Mouse (Mus musculus): ENCODE measurements at regions not wholly inside any gene's neighbourhood (a gene's known extent, or its start where the extent isn't known, plus 50 kb on each side); places are given as distances from the start of the nearest gene placed in this dataset.

GRCm38 (mm10) chr3:40058281-40058680 is 472.8 kb upstream of the Intu start:
- in situ Hi-C loops (cut with MboI; ENCODE audit: low pct_unique_long_range_greater_than_20kb in 1 of 2, low sequenced_read_pairs in 2 of 2, unreplicated experiment in 1 of 2): no loop called here

GRCm38 (mm10) chr3:40058719-40059420 is 472.2 kb upstream of the Intu start:
- in situ Hi-C loops (cut with MboI; ENCODE audit: low pct_unique_long_range_greater_than_20kb in 1 of 2, low sequenced_read_pairs in 2 of 2, unreplicated experiment in 1 of 2): no loop called here

- in situ Hi-C loops (cut with MboI; ENCODE audit: low pct_unique_long_range_greater_than_20kb in 1 of 2, low sequenced_read_pairs in 2 of 2, unreplicated experiment in 1 of 2): no loop called here
Measured at GRCm38 (mm10) chr3:40070137-40070667, 460.9 kb upstream of the Intu start.

- in situ Hi-C loops (cut with MboI; ENCODE audit: low pct_unique_long_range_greater_than_20kb in 1 of 2, low sequenced_read_pairs in 2 of 2, unreplicated experiment in 1 of 2): no loop called here
Measured at GRCm38 (mm10) chr3:40076824-40077223, 454.3 kb upstream of the Intu start.

- in situ Hi-C loops (cut with MboI; ENCODE audit: low pct_unique_long_range_greater_than_20kb in 1 of 2, low sequenced_read_pairs in 2 of 2, unreplicated experiment in 1 of 2): no loop called here
Measured at GRCm38 (mm10) chr3:40085116-40085515, 446.0 kb upstream of the Intu start.

- in situ Hi-C loops (cut with MboI; ENCODE audit: low pct_unique_long_range_greater_than_20kb in 1 of 2, low sequenced_read_pairs in 2 of 2, unreplicated experiment in 1 of 2): no loop called here
Measured at GRCm38 (mm10) chr3:40091773-40092343, 439.2 kb upstream of the Intu start.

- in situ Hi-C loops (cut with MboI; ENCODE audit: low pct_unique_long_range_greater_than_20kb in 1 of 2, low sequenced_read_pairs in 2 of 2, unreplicated experiment in 1 of 2): no loop called here
Measured at GRCm38 (mm10) chr3:40092765-40093368, 438.2 kb upstream of the Intu start.

- in situ Hi-C loops (cut with MboI; ENCODE audit: low pct_unique_long_range_greater_than_20kb in 1 of 2, low sequenced_read_pairs in 2 of 2, unreplicated experiment in 1 of 2): no loop called here
Measured at GRCm38 (mm10) chr3:40094040-40094439, 437.0 kb upstream of the Intu start.

GRCm38 (mm10) chr3:40094701-40095100 is 436.4 kb upstream of the Intu start:
- in situ Hi-C loops (cut with MboI; ENCODE audit: low pct_unique_long_range_greater_than_20kb in 1 of 2, low sequenced_read_pairs in 2 of 2, unreplicated experiment in 1 of 2): no loop called here

GRCm38 (mm10) chr3:40102698-40103097 is 428.4 kb upstream of the Intu start:
- in situ Hi-C loops (cut with MboI; ENCODE audit: low pct_unique_long_range_greater_than_20kb in 1 of 2, low sequenced_read_pairs in 2 of 2, unreplicated experiment in 1 of 2): no loop called here

- in situ Hi-C loops (cut with MboI; ENCODE audit: low pct_unique_long_range_greater_than_20kb in 1 of 2, low sequenced_read_pairs in 2 of 2, unreplicated experiment in 1 of 2): no loop called here
Measured at GRCm38 (mm10) chr3:40114811-40115210, 416.3 kb upstream of the Intu start.

- in situ Hi-C loops (cut with MboI; ENCODE audit: low pct_unique_long_range_greater_than_20kb in 1 of 2, low sequenced_read_pairs in 2 of 2, unreplicated experiment in 1 of 2): no loop called here
Measured at GRCm38 (mm10) chr3:40118551-40118950, 412.5 kb upstream of the Intu start.

GRCm38 (mm10) chr3:40119462-40119861 is 411.6 kb upstream of the Intu start:
- in situ Hi-C loops (cut with MboI; ENCODE audit: low pct_unique_long_range_greater_than_20kb in 1 of 2, low sequenced_read_pairs in 2 of 2, unreplicated experiment in 1 of 2): no loop called here

GRCm38 (mm10) chr3:40120298-40120875 is 410.7 kb upstream of the Intu start:
- in situ Hi-C loops (cut with MboI; ENCODE audit: low pct_unique_long_range_greater_than_20kb in 1 of 2, low sequenced_read_pairs in 2 of 2, unreplicated experiment in 1 of 2): no loop called here

GRCm38 (mm10) chr3:40123558-40124236 is 407.4 kb upstream of the Intu start:
- in situ Hi-C loops (cut with MboI; ENCODE audit: low pct_unique_long_range_greater_than_20kb in 1 of 2, low sequenced_read_pairs in 2 of 2, unreplicated experiment in 1 of 2): no loop called here

- in situ Hi-C loops (cut with MboI; ENCODE audit: low pct_unique_long_range_greater_than_20kb in 1 of 2, low sequenced_read_pairs in 2 of 2, unreplicated experiment in 1 of 2): no loop called here
Measured at GRCm38 (mm10) chr3:40126903-40127302, 404.2 kb upstream of the Intu start.

GRCm38 (mm10) chr3:40130858-40131584 is 400.1 kb upstream of the Intu start:
- in situ Hi-C loops (cut with MboI; ENCODE audit: low pct_unique_long_range_greater_than_20kb in 1 of 2, low sequenced_read_pairs in 2 of 2, unreplicated experiment in 1 of 2): no loop called here

- in situ Hi-C loops (cut with MboI; ENCODE audit: low pct_unique_long_range_greater_than_20kb in 1 of 2, low sequenced_read_pairs in 2 of 2, unreplicated experiment in 1 of 2): no loop called here
Measured at GRCm38 (mm10) chr3:40138671-40139070, 392.4 kb upstream of the Intu start.
